Mouse (Mus musculus): Measurements from ENCODE around the gene Il11ra1. TPM values are rescaled to one million over a fixed set of nuclear protein-coding genes. Genes with fewer than 3 reads are reported as not detected.

The Il11ra1 gene
- 80.9 and 150 TPM in 2 replicates for polyA plus RNA-seq (2012; rRNA removed; ENCODE audit: low replicate concordance)

DNA sequence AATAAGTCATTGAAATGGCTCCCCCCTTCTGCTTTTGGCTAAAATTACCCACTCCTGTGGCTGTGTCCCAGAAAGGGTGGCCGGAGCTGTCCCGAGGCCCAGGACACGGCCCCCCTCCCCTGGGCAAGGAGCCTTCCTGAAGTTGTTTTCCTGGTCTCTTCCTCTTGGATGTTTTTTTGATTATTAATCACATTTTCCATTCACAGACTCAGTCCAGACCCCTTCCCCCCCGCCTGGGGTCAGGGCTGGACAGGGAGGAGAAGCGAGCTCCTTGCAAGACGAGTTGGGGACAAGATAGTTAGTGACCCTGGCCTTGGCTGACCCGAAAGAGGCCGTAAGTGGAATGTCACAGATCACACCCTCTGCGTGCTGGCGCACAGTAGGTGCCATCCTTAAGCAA lies at the start of gene Il11ra1:
Il11ra1 (plus strand) TSS at position 207 of the 400 bp plus-strand sequence.

DNA sequence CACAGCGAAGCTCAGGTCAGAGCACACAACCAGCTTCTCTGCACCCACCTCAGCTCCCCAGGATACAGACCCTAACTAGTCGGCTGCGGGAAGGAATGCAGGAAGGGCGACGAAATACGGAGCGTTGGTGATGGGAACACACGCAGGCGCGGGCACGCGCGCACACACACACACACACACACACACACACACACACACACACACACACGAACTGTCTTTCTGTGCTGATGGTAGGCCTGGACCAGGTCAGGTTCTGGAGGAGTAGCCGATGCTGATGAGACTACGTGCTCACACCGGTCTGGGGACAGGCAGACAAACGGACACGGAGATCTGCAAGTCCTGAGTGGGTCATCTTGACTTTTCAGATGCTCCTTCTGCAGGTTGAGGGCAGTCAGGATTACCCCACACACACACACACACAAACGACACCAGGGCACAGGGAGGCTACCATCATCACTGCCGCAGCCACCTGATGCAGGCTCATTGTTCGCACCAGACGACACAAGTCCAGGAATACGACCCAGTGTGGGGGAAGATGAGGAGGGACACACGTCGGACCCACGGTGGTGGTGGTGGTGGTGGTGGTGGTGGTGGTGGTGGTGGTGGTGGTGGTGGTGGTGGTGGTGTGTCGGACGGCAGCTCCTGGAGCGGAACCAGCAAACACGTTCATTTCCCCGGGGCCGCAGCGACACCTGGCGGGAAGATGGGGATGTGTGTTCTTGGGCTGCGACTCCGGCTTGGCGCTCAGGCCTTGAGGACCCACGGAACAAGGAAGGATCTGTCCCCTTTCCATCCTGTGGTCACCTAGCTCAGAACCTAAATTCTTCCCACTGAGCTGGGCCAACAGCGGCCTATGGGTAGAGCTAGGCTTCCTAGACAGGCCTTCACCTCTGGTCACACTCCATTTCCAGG lies 2.6 kb upstream of the Il11ra1 start, which contains the start of gene Cntfr:
Cntfr (minus strand) TSS at position 160 of the 912 bp plus-strand sequence.

DNA sequence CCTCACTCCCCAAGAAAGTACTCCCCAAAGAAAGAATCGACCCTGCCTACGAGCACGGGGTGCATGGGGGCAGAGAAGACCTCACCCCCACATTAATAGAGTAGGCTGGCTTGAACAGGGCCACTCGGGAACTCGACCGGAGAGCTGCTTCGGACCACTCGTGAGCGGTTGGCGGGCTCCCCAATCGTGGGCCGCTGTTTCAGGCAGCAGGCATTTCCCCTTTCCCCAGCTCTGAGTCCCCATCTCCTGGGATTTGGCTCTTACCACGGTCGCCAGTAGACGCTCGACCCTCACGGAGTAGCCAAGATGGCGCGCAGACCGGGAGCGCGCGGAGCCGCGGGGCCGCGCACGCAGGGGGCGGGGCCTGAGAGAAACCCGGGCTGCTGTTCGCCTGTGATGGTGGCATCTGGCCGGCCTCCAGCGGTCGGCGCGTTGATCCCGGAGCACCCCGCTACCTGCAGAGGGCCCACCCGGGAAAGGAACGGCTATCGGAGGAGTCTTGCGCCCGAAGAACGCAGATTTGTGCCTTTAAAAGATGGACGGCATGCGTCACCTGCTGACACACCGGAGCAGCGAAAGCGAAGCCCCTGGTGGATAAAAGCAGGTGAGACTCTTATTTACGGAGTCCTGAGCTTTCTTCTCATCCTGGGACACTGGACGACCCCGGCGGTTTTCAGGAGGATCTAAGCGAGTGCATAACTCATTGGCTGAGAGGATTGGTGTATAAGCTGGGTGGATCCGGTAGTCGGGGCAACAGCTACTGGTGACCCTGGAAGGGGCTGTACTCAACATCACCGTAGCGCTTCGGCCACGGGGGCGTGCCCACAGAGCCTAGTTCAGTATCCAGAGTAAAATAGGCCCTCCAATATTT lies 13.6 kb downstream of the Il11ra1 start, which contains the start of gene Rpp25l:
Rpp25l (minus strand) TSS at position 338 of the 871 bp plus-strand sequence.

DNA sequence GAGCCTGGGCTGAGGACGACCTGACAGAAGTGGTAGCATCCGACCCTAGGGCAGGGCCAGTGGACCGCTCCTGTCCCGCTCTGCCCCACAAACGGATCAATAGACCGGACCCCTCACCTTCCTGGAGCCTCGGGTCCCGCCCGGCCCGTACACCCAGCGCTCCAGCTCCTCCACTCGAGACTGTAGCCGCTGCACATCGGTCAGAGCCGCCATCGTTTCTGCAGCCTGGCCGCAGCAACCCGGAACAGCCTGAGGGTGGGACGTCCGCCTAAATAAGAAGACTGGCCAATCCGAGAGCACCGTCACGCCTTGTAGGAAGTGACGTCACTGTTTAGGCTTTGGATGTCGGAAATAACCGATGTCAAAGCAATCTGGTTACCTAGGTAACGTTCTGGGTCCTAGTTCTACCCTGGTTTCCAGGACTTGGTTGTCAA lies 23.1 kb downstream of the Il11ra1 start, which contains the start of gene Dctn3:
Dctn3 (minus strand) TSS at position 253 of the 434 bp plus-strand sequence.

DNA sequence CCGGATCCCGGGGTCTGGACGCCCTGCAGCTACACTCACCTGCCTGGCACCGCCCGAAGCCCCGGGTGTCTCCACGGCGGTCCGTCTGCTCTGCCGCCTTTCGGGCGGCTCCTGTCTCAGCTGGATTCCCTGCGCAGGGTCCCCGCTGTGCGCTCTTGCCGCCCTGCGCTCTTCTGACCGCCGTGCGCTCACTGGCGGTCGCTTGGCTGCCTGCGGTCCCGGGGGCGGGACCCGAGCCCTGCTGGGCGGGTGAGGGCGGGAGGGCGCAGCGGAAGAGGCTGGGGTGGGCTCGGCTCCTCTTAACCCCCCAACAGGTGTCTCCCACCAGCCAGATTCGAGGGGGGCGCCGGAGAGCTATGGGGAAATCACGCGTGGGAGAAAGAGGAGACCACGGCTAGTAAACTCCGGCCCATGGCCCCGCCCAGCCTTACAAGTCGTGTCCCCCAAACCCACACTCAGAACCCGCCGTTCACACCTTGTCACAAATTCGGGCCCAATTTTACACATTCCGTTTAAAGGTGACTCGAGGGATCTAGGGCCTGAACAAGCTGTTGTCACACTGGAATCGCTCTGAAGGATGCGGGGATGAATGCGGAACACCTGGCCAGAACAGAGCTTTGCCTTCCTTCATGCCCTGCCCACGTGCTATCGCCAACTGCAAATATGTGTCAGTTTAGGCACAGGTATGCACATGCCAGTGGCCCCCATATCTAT lies 31.4 kb downstream of the Il11ra1 start, which contains the start of gene Arid3c:
Arid3c (minus strand) TSS at position 91 of the 714 bp plus-strand sequence.

DNA sequence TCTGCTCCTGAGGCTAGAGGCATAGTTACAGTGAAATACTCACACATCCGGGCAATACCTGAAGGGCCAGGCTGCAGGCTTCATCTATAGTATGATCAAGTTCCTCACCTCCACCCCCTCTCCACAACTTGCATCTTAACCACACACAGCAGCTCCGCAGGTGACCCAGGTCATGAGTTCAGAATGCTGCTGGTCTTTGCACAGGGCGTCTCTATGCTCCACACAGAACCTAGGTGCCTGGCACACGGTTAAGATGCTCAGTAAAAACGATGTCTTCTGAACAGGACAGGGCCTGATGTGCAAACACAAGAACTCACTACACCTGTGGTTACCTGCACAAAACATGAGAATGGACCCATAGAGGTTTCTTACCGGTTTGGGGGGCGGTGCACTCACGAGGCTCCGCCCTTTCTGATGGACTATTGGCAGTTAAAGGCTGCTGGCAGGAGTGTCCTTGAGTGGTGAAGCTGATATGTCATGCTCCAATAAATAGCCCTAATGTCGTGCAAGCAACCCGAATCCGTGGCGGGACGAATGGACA lies 55.1 kb downstream of the Il11ra1 start, which contains the start of gene Galt:
Galt (plus strand) TSS at position 432 of the 541 bp plus-strand sequence.

DNA sequence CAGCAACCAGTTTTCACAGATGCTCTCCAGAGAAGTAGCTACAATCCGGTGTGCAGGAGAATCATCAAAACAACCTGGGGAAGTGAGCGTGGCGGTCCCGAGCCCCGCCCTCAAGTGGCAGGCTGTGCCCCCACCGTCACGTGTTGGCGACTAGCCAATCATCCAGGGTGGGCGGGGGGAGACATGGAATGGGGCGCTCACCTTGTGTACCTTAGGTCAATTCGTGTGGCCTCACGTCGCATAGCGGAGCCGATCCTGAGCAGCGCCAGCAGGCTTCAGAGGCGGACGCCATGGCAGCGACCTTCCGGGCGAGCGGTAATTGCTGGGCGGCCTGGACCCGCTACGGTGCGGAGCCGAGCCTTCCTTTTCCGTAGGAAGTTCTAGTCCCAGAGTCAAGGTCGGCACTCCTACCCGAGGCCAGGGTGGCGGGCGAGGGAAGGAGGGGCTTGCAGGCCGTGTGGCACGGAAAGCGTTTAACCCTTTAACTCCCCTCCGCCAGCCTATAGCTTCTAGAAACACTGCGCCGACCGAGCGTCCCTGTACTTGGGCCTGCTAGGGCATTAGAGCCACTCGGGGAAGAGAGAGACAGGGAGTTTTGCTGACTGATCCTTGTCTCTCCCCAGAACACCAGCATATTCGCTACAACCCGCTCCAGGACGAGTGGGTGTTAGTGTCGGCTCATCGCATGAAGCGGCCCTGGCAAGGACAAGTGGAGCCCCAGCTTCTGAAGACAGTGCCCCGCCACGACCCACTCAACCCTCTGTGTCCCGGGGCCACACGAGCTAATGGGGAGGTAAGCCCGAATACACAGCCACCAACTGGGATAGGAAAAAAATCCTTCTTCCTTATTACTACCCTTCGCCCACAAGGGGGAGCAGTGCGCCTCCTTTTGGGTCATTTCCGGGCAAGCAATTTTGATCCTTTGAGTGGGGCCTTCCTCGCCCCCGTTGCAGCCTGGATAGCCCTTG lies 55.8 kb downstream of the Il11ra1 start, which contains the start of gene Sigmar1:
Sigmar1 (minus strand) TSS at position 820 of the 968 bp plus-strand sequence.

DNA sequence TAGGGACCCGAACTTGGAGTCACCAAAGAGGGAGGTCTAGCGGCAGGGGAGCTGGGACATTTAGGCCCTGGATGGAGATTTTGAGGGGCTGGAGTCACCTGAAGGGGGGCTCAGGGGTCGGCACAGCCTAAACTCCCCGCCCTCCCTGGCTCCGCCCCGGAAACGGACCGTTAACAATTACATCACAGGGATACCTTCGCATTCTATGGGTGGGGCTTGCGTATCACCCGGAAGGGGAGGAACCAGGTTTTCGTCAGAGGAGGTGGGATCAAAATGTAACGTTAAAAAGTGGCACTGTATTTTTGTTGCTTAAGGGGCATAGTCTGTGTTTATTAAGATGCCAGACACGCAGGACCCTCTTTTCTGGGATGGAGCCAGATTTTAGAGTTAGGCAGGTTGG lies 74.2 kb downstream of the Il11ra1 start, which contains the start of gene Ccl27a:
Ccl27a (minus strand) TSS at position 246 of the 400 bp plus-strand sequence.

Other genes starting within 250 kb of the Il11ra1 start
- 0.27 and 1.3 TPM in 2 replicates for gene Kif24, start 235.1 kb upstream of the Il11ra1 start, polyA plus RNA-seq (2012; rRNA removed; ENCODE audit: low replicate concordance)
- 23.4 and 27.8 TPM in 2 replicates for gene Nudt2, start 234.8 kb upstream of the Il11ra1 start, polyA plus RNA-seq (2012; rRNA removed; ENCODE audit: low replicate concordance)
- 15.4 and 32.5 TPM in 2 replicates for gene AI464131, start 196.9 kb upstream of the Il11ra1 start, polyA plus RNA-seq (2012; rRNA removed; ENCODE audit: low replicate concordance)
- gene 1110017D15Rik, start 182.7 kb upstream of the Il11ra1 start, polyA plus RNA-seq (2012; rRNA removed; ENCODE audit: low replicate concordance): 0.27 TPM in 1 of 2 replicates, not detected in the other
- 28.0 and 28.1 TPM in 2 replicates for gene Fam219a, start 130.5 kb upstream of the Il11ra1 start, polyA plus RNA-seq (2012; rRNA removed; ENCODE audit: low replicate concordance)
- gene Dnaic1, start 130.2 kb upstream of the Il11ra1 start, polyA plus RNA-seq (2012; rRNA removed; ENCODE audit: low replicate concordance): 0.48 and 0.79 TPM in 2 replicates
- 11.0 and 13.5 TPM in 2 replicates for gene Enho, start 59.7 kb upstream of the Il11ra1 start, polyA plus RNA-seq (2012; rRNA removed; ENCODE audit: low replicate concordance)
- 2.4 and 3.0 TPM in 2 replicates for gene Cntfr, start 2.9 kb upstream of the Il11ra1 start, polyA plus RNA-seq (2012; rRNA removed; ENCODE audit: low replicate concordance)
- 35.2 and 49.7 TPM in 2 replicates for gene Rpp25l, start 13.5 kb downstream of the Il11ra1 start, polyA plus RNA-seq (2012; rRNA removed; ENCODE audit: low replicate concordance)
- 44.0 and 82.9 TPM in 2 replicates for gene Dctn3, start 23.2 kb downstream of the Il11ra1 start, polyA plus RNA-seq (2012; rRNA removed; ENCODE audit: low replicate concordance)
- gene Arid3c, start 31.2 kb downstream of the Il11ra1 start, polyA plus RNA-seq (2012; rRNA removed; ENCODE audit: low replicate concordance): not detected in 2 replicates
- gene Galt, start 55.2 kb downstream of the Il11ra1 start, polyA plus RNA-seq (2012; rRNA removed; ENCODE audit: low replicate concordance): 66.8 and 101 TPM in 2 replicates
- gene Sigmar1, start 56.2 kb downstream of the Il11ra1 start, polyA plus RNA-seq (2012; rRNA removed; ENCODE audit: low replicate concordance): 196 and 284 TPM in 2 replicates
- 42.2 and 56.4 TPM in 2 replicates for gene Ccl27a, start 74.3 kb downstream of the Il11ra1 start, polyA plus RNA-seq (2012; rRNA removed; ENCODE audit: low replicate concordance)
- gene Gm21541, start 203.6 kb downstream of the Il11ra1 start, polyA plus RNA-seq (2012; rRNA removed; ENCODE audit: low replicate concordance): 33.5 TPM in 1 of 2 replicates, not detected in the other
- 1.9 and 4.4 TPM in 2 replicates for gene Gm20878, start 241.6 kb downstream of the Il11ra1 start, polyA plus RNA-seq (2012; rRNA removed; ENCODE audit: low replicate concordance)